Mouse (Mus musculus) adrenal gland, postnatal 25 days (tissue): ENCODE data around the gene Gm20765. TPM values are rescaled to one million over a fixed set of nuclear protein-coding genes. Genes with fewer than 3 reads are reported as not detected.
"Not testable (repeated sequence)": the region's sequence is repeated elsewhere in the genome, so short reads cannot be mapped to it uniquely, and the experiment has no call there.

Experiments
- DNase-seq: peaks from one replicate; pipeline ENCODE4 v3.0.0; 2021; ENCODE audit warnings: mixed read lengths
- long read RNA-seq: library from polyadenylated mRNA; stranded (forward); transcript quantifications from one replicate; pipeline ENCODE4 v2.0.0, GENCODE M21; 2021
- total RNA-seq: library from RNA; stranded (reverse); gene quantifications from 2 replicates; pipeline ENCODE4 v1.2.3, GENCODE M21; 2021

Gm20765 gene
- not detected in 2 replicates for total RNA-seq
- long read RNA-seq: 0 reads

DNA sequence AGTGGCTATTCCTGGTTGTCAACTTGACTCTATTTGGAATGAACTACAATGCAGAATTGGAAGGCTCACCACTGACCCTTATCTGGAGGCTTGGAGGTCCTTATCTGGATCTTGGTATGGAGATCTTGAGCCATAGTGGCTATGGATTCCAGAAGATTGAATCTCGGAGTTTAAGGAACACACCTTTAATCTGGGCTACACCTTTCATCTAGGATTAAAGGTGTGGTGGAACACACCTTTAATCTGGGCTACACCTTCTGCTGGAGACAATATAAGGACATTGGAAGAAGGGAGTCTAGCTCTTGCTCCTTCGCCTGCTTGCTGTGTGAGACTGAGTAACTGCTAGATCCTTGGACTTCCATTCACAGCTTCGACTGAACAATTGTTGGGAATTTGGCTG, at the start of gene Gm20765:
Gm20765 (plus strand) TSS at position 301 of the 400 bp plus-strand sequence.
- DNase-seq: not testable (repeated sequence)

GRCm38 (mm10) chr10:104142687-104143086, 42.6 kb upstream of the Gm20765 start, which contains the start of gene Gm21293:
Gene Gm21293 (plus strand): TSS chr10:104142987.
- not testable (repeated sequence) for DNase-seq

GRCm38 (mm10) chr10:104151197-104151596, 34.1 kb upstream of the Gm20765 start, which contains the start of gene Gm6763:
Gene Gm6763 (plus strand): TSS chr10:104151497.
- DNase-seq: not testable (repeated sequence)

DNA sequence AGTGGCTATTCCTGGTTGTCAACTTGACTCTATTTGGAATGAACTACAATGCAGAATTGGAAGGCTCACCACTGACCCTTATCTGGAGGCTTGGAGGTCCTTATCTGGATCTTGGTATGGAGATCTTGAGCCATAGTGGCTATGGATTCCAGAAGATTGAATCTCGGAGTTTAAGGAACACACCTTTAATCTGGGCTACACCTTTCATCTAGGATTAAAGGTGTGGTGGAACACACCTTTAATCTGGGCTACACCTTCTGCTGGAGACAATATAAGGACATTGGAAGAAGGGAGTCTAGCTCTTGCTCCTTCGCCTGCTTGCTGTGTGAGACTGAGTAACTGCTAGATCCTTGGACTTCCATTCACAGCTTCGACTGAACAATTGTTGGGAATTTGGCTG, 25.6 kb upstream of the Gm20765 start, which contains the start of gene Gm8764:
Gm8764 (plus strand) TSS at position 301 of the 400 bp plus-strand sequence.
- not testable (repeated sequence) for DNase-seq

GRCm38 (mm10) chr10:104168215-104168614, 17.1 kb upstream of the Gm20765 start, which contains the start of gene Gm21304:
Gene Gm21304 (plus strand): TSS chr10:104168515.
- not testable (repeated sequence) for DNase-seq

GRCm38 (mm10) chr10:104176724-104177123, 8.6 kb upstream of the Gm20765 start, which contains the start of gene Gm21312:
Gene Gm21312 (plus strand): TSS chr10:104177024.
- DNase-seq: not testable (repeated sequence)

DNA sequence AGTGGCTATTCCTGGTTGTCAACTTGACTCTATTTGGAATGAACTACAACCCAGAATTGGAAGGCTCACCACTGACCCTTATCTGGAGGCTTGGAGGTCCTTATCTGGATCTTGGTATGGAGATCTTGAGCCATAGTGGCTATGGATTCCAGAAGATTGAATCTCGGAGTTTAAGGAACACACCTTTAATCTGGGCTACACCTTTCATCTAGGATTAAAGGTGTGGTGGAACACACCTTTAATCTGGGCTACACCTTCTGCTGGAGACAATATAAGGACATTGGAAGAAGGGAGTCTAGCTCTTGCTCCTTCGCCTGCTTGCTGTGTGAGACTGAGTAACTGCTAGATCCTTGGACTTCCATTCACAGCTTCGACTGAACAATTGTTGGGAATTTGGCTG, 8.4 kb downstream of the Gm20765 start, which contains the start of gene Gm4340:
Gm4340 (plus strand) TSS at position 301 of the 400 bp plus-strand sequence.
- DNase-seq: not testable (repeated sequence)

- no peak for DNase-seq
These were observed 24.3 kb downstream of the Gm20765 start for GRCm38 (mm10) chr10:104209655-104210054.

DNA sequence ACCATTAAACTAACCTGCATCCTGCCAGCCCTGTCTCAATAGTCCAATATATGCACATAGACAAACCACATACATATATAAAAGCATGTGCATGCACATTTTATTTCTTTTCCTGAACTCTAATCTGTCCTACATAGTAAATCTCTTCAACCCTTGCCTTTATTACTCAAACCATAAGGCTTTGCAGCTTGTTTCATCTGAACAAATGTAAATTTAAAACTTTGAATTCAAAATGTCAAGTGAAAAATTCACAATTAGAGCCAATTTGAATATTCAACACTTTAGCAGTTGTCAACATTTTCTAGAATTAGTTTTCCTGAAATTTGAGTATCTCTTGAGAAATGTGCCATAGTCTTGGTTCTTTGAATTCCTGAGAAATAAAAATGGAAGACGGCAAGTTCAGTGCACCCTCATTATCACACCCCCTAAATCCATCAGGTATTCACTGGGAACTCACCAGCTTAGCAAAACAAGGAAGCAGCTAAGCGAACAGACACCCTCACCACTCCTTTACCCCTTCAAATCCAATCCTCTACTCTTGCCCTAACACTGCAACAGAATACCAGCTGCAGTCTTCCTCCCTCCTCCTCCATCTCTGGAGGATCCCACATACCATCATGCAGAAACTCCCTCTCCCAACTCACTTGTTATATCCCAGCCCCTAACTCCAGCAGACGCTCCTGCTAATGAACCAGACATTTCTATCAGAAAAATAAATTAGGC, 25.1 kb downstream of the Gm20765 start:
- DNase-seq: no peak

GRCm38 (mm10) chr10:104214527-104214926, 29.2 kb downstream of the Gm20765 start:
- no peak for DNase-seq

GRCm38 (mm10) chr10:104220303-104221021, 35.1 kb downstream of the Gm20765 start:
- no peak for DNase-seq

Other genes with a start within 250 kb of the Gm20765 start
- gene Gm21293, start 42.5 kb upstream of the Gm20765 start, total RNA-seq: not detected in 2 replicates
- not detected in 2 replicates for gene Gm6763, start 34.0 kb upstream of the Gm20765 start, total RNA-seq
- not detected in 2 replicates for gene Gm8764, start 25.5 kb upstream of the Gm20765 start, total RNA-seq
- gene Gm21304, start 17.0 kb upstream of the Gm20765 start, total RNA-seq: not detected in 2 replicates
- gene Gm21312, start 8.5 kb upstream of the Gm20765 start, total RNA-seq: not detected in 2 replicates
- gene Gm4340, start 8.5 kb downstream of the Gm20765 start, total RNA-seq: not detected in 2 replicates